Mouse (Mus musculus) intestine, embryonic 16.5 days (tissue): ENCODE measurements around the gene Hsph1. TPM values are rescaled to one million over a fixed set of nuclear protein-coding genes. Genes with fewer than 3 reads are reported as not detected.

ENCODE experiments used
- ATAC-seq: fragments of 200-750 bp; cut with Nextera tagmentation; 2 replicates; pipeline ENCODE4 v1.8.0; 2017; ENCODE audit warnings: moderate TSS enrichment, moderate library complexity
- H3K27ac ChIP-seq: fragments of 300-500 bp; sonication (generic); 2 replicates; pipeline ENCODE4 v1.5.1; 2014; ENCODE audit warnings: mild to moderate bottlenecking, low read length
- H3K27me3 ChIP-seq: fragments of 300-500 bp; sonication (generic); replicated peaks from 2 replicates; pipeline ENCODE4 v1.6.1; 2014; ENCODE audit warnings: low read length, control low read depth, mixed read lengths; ENCODE audit not compliant: control insufficient read depth, insufficient read depth
- H3K36me3 ChIP-seq: fragments of 300-500 bp; sonication (generic); 2 replicates; pipeline ENCODE4 v1.6.1; 2014; ENCODE audit warnings: low read length, control low read depth; ENCODE audit not compliant: control insufficient read depth, insufficient read depth
- H3K4me1 ChIP-seq: fragments of 300-500 bp; sonication (generic); 2 replicates; pipeline ENCODE4 v1.6.1; 2014; ENCODE audit warnings: low read length, control low read depth, mixed read lengths; ENCODE audit not compliant: control insufficient read depth, insufficient read depth
- H3K4me2 ChIP-seq: fragments of 300-500 bp; sonication (generic); 2 replicates; pipeline ENCODE4 v1.6.1; 2014; ENCODE audit warnings: low read depth, low read length, control low read depth
- H3K4me3 ChIP-seq: fragments of 300-500 bp; sonication (generic); 2 replicates; pipeline ENCODE4 v1.5.1; 2014; ENCODE audit warnings: mild to moderate bottlenecking, low read length
- H3K9ac ChIP-seq: fragments of 300-500 bp; sonication (generic); 2 replicates; pipeline ENCODE4 v1.6.1; 2014; ENCODE audit warnings: low read depth, low read length
- H3K9me3 ChIP-seq: fragments of 300-500 bp; sonication (generic); 2 replicates; pipeline ENCODE4 v1.6.1; 2016; ENCODE audit warnings: low read length, control low read depth; ENCODE audit not compliant: control insufficient read depth
- WGBS: fragments of 180-500 bp; shearing (Covaris S2); extraction: QIAGEN DNeasy Blood & Tissue Kit; methylation state at CpG from one replicate; pipeline ENCODE4 v1.1.7; 2014; 5-methylcytosine and 5-hydroxymethylcytosine counted together
- polyA plus RNA-seq: library from polyadenylated mRNA; unstranded; fragments of >200 nt; fragmentation: Nextera tagmentation; extraction: Ambion mirVana; gene quantifications from 2 replicates; pipeline ENCODE4 v1.2.1, GENCODE M21; 2015

Hsph1 gene
- polyA plus RNA-seq, 1 experiment from 2014 or later: 47.7 TPM

GRCm38 (mm10) chr5:149607083-149607720, 29.0 kb downstream of the Hsph1 start:
- WGBS: 81% methylated on average over 8 of the region's 8 CpGs
- Histone ChIP-seq H3K4me3 (no peak overlapping the region), H3K27ac (no peak overlapping the region), H3K9me3 (no peaks in the 10 kb centered on the region), H3K4me1 (no peaks in the 10 kb centered on the region), H3K27me3 (no peaks in the 10 kb centered on the region), H3K9ac (no peak overlapping the region), H3K4me2 (no peak overlapping the region), H3K36me3 (no peaks in the 10 kb centered on the region)
- no peak for ATAC-seq

GRCm38 (mm10) chr5:149603241-149603640, 32.9 kb downstream of the Hsph1 start:
- no peak overlapping the region for H3K9ac ChIP-seq
- H3K9me3 ChIP-seq: no peaks in the 10 kb centered on the region
- 71% methylated on average over 3 of the region's 3 CpGs for WGBS
- no peaks in the 10 kb centered on the region for H3K27me3 ChIP-seq
- no peaks in the 10 kb centered on the region for H3K4me1 ChIP-seq
- no peaks in the 10 kb centered on the region for H3K36me3 ChIP-seq
- no peak overlapping the region for H3K4me3 ChIP-seq
- H3K27ac ChIP-seq: no peak overlapping the region
- no peak overlapping the region for H3K4me2 ChIP-seq
- ATAC-seq: no peak

GRCm38 (mm10) chr5:149601996-149602395, 34.2 kb downstream of the Hsph1 start:
- Histone ChIP-seq H3K9ac (no peak overlapping the region), H3K4me3 (no peak overlapping the region), H3K27me3 (no peaks in the 10 kb centered on the region), H3K4me1 (no peaks in the 10 kb centered on the region), H3K27ac (no peak overlapping the region), H3K9me3 (no peaks in the 10 kb centered on the region), H3K36me3 (no peaks in the 10 kb centered on the region), H3K4me2 (no peak overlapping the region)
- 95% methylated on average over 3 of the region's 3 CpGs for WGBS
- ATAC-seq: no peak

- no peaks in the 10 kb centered on the region for H3K4me1 ChIP-seq
- H3K9me3 ChIP-seq: peaks cover under 1% of the 10 kb centered on the region; the same call in 1 of the 2 replicates
- no peak overlapping the region for H3K4me3 ChIP-seq
- H3K27ac ChIP-seq: no peak overlapping the region
- H3K27me3 ChIP-seq: no peaks in the 10 kb centered on the region
- H3K36me3 ChIP-seq: no peaks in the 10 kb centered on the region
- H3K9ac ChIP-seq: no peak overlapping the region
- H3K4me2 ChIP-seq: no peak overlapping the region
- ATAC-seq: no peak
- WGBS: 52% methylated on average over 18 of the region's 18 CpGs
These were observed 38.8 kb downstream of the Hsph1 start for GRCm38 (mm10) chr5:149597351-149597750.

GRCm38 (mm10) chr5:149594215-149594614, 42.0 kb downstream of the Hsph1 start:
- no peak for ATAC-seq
- H3K4me2 ChIP-seq: no peak overlapping the region
- H3K36me3 ChIP-seq: no peaks in the 10 kb centered on the region
- no peak overlapping the region for H3K4me3 ChIP-seq
- peaks cover 3% of the 10 kb centered on the region; the same call in 1 of the 2 replicates for H3K9me3 ChIP-seq
- no peak overlapping the region for H3K9ac ChIP-seq
- H3K4me1 ChIP-seq: no peaks in the 10 kb centered on the region
- H3K27me3 ChIP-seq: no peaks in the 10 kb centered on the region
- no peak overlapping the region for H3K27ac ChIP-seq
- 85% methylated on average over 3 of the region's 3 CpGs for WGBS

GRCm38 (mm10) chr5:149589932-149590331, 46.2 kb downstream of the Hsph1 start:
- ATAC-seq: no peak
- no peak overlapping the region for H3K9ac ChIP-seq
- H3K4me2 ChIP-seq: no peak overlapping the region
- no peaks in the 10 kb centered on the region for H3K4me1 ChIP-seq
- WGBS: 41% methylated on average over 3 of the region's 3 CpGs
- H3K27ac ChIP-seq: no peak overlapping the region
- no peaks in the 10 kb centered on the region for H3K36me3 ChIP-seq
- peaks cover 3% of the 10 kb centered on the region; the same call in 1 of the 2 replicates for H3K9me3 ChIP-seq
- H3K4me3 ChIP-seq: no peak overlapping the region
- no peaks in the 10 kb centered on the region for H3K27me3 ChIP-seq

- Histone ChIP-seq H3K4me2 (no peak overlapping the region), H3K27ac (no peak overlapping the region), H3K27me3 (no peaks in the 10 kb centered on the region), H3K36me3 (no peaks in the 10 kb centered on the region), H3K9ac (no peak overlapping the region), H3K4me3 (no peak overlapping the region), H3K9me3 (peaks cover 3% of the 10 kb centered on the region; the same call in 1 of the 2 replicates), H3K4me1 (no peaks in the 10 kb centered on the region; the same call in 1 of the 2 replicates)
- WGBS: 49% methylated on average over 7 of the region's 7 CpGs
- ATAC-seq: no peak
These were observed 47.2 kb downstream of the Hsph1 start for GRCm38 (mm10) chr5:149588814-149589534.

- Histone ChIP-seq H3K9me3 (peaks cover 3% of the 10 kb centered on the region; the same call in 1 of the 2 replicates), H3K27me3 (no peaks in the 10 kb centered on the region), H3K36me3 (no peaks in the 10 kb centered on the region), H3K9ac (no peak overlapping the region), H3K4me1 (peaks cover 6% of the 10 kb centered on the region; the same call in 1 of the 2 replicates), H3K4me2 (no peak overlapping the region), H3K27ac (no peak overlapping the region), H3K4me3 (no peak overlapping the region)
- no peak for ATAC-seq
- 83% methylated on average over 11 of the region's 11 CpGs for WGBS
These were observed 48.8 kb downstream of the Hsph1 start for GRCm38 (mm10) chr5:149587327-149587895.

- H3K4me2 ChIP-seq: no peak overlapping the region
- no peaks in the 10 kb centered on the region for H3K27me3 ChIP-seq
- H3K4me3 ChIP-seq: no peak overlapping the region
- H3K36me3 ChIP-seq: no peaks in the 10 kb centered on the region
- no peak for ATAC-seq
- H3K9me3 ChIP-seq: no peaks in the 10 kb centered on the region
- no peak overlapping the region for H3K9ac ChIP-seq
- H3K4me1 ChIP-seq: peaks cover 6% of the 10 kb centered on the region; the same call in 1 of the 2 replicates
- H3K27ac ChIP-seq: no peak overlapping the region
- WGBS: 65% methylated on average over 10 of the region's 10 CpGs
These were observed 50.3 kb downstream of the Hsph1 start for GRCm38 (mm10) chr5:149585910-149586309.
